Mouse (Mus musculus) cerebellum, adult 11-12 months (tissue): ENCODE measurements around the gene Pdzrn3.

Source experiments
- DNase-seq: peaks from one replicate; pipeline ENCODE4 v3.0.0; 2022

Pdzrn3 gene

GRCm38 (mm10) chr6:101187322-101187721, 190.4 kb downstream of the Pdzrn3 start:
- DNase-seq, result no peak

- DNase-seq, result no peak
Observed at GRCm38 (mm10) chr6:101186887-101187286, 190.8 kb downstream of the Pdzrn3 start.

DNA sequence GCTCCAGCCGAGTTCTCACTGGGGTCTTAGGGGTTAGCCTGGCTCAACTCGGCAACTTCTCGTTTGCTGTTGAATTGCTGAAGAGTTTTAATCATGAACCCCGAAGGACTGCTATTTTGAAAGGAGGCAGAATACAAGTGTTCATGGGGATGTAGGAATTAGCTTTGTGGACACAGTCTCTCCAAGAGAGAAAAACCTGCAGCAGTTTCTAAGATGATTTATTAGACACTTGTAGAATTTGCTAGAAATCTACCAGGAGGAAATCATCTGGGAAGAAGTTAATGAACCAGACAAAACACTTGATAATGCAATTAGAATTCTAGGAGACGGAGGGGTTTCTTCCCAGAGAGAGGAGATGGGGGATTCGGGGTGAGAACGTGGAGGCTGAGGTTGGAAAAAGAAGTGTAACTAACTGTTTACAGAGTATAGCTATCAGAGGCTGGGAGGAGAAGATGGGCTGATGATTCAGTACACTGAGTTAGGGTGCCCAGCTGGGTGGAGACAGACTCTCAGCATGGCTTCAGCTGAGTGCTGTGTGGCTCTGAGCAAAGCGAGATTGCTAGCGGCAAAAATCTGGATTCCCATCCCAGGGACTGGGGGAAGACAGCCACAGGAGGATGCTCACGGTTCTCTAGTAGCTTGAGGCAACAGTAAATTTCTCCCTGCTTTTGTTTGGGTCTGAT, 193.5 kb downstream of the Pdzrn3 start:
- no peak for DNase-seq

DNA sequence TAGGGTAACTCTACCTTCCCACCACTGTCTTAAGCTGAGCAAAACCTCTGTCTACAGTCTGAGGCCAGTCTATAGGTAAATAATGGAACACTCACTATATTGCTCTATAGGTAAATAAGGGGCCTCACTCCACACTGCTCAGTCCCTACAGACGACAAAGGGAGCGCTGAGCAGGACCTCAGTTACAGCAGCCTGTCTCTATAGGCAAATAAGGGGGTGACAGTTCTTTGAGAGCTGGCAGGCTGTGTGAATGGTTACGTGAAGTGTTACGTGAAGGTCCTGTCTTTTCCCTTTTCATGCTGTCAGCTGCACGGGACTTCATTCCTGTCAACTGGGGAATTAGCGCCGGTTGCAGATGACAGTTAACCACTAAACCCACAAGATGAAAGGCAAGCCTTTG, 207.0 kb downstream of the Pdzrn3 start:
- DNase-seq, result no peak

GRCm38 (mm10) chr6:101153511-101153921, 224.2 kb downstream of the Pdzrn3 start:
- no peak for DNase-seq

GRCm38 (mm10) chr6:101135368-101135767, 242.3 kb downstream of the Pdzrn3 start:
- no peak for DNase-seq

- no peak for DNase-seq
Observed at GRCm38 (mm10) chr6:101125396-101125795, 252.3 kb downstream of the Pdzrn3 start.

DNA sequence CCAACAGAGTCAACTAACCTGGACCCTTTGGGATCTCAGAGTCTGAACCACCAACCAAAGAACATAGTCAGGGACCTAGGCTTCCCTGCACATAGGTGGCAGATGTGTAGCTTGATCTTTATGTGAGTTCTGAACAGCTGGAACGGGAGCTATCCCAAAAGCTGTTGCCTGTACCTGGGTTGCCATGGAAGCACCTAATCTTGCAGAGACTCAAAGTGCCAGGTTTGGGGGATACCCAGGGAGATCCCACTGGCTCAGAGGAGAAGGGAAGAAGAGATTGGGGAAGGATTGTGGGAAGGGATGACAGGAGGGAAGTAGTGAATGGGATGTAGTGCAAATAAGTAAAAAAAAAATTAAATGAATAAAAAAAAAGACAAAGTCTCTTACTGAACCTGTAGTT, 268.7 kb downstream of the Pdzrn3 start:
- DNase-seq, result no peak

DNA sequence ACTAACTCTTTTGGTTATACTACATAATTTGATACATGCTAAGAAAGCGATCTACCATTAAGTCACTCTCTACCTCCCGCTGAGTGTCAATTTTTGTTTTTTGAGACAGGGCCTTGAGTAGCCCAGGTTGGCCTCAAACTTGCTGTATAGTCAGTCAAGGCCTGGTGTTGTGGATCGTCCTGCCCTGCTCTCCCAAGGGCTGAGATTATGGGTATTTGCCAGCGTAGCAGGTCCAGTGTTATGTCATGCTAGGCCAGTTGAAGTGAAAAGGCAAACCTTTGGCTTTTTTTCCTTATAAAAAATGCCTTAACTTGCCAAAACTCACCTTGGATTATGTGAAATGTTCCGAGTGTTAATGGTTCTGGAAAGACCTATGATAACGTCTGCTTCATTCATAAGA, 274.2 kb downstream of the Pdzrn3 start:
- DNase-seq, result no peak

GRCm38 (mm10) chr6:101101709-101102654, 275.7 kb downstream of the Pdzrn3 start:
- no peak for DNase-seq
